Mouse (Mus musculus) intestine, embryonic 16.5 days (tissue): ENCODE results near the gene Gcnt4. TPM values are rescaled to one million over a fixed set of nuclear protein-coding genes. Genes with fewer than 3 reads are reported as not detected.
"Not testable (repeated sequence)": the region's sequence is repeated elsewhere in the genome, so short reads cannot be mapped to it uniquely, and the experiment has no call there.

ENCODE experiments used
- ATAC-seq: fragments of 200-750 bp; cut with Nextera tagmentation; 2 replicates; pipeline ENCODE4 v1.8.0; 2017; ENCODE audit warnings: moderate TSS enrichment, moderate library complexity
- H3K27ac ChIP-seq: fragments of 300-500 bp; sonication (generic); 2 replicates; pipeline ENCODE4 v1.5.1; 2014; ENCODE audit warnings: mild to moderate bottlenecking, low read length
- H3K27me3 ChIP-seq: fragments of 300-500 bp; sonication (generic); replicated peaks from 2 replicates; pipeline ENCODE4 v1.6.1; 2014; ENCODE audit warnings: low read length, control low read depth, mixed read lengths; ENCODE audit not compliant: control insufficient read depth, insufficient read depth
- H3K36me3 ChIP-seq: fragments of 300-500 bp; sonication (generic); 2 replicates; pipeline ENCODE4 v1.6.1; 2014; ENCODE audit warnings: low read length, control low read depth; ENCODE audit not compliant: control insufficient read depth, insufficient read depth
- H3K4me1 ChIP-seq: fragments of 300-500 bp; sonication (generic); 2 replicates; pipeline ENCODE4 v1.6.1; 2014; ENCODE audit warnings: low read length, control low read depth, mixed read lengths; ENCODE audit not compliant: control insufficient read depth, insufficient read depth
- H3K4me2 ChIP-seq: fragments of 300-500 bp; sonication (generic); 2 replicates; pipeline ENCODE4 v1.6.1; 2014; ENCODE audit warnings: low read depth, low read length, control low read depth
- H3K4me3 ChIP-seq: fragments of 300-500 bp; sonication (generic); 2 replicates; pipeline ENCODE4 v1.5.1; 2014; ENCODE audit warnings: mild to moderate bottlenecking, low read length
- H3K9ac ChIP-seq: fragments of 300-500 bp; sonication (generic); 2 replicates; pipeline ENCODE4 v1.6.1; 2014; ENCODE audit warnings: low read depth, low read length
- H3K9me3 ChIP-seq: fragments of 300-500 bp; sonication (generic); 2 replicates; pipeline ENCODE4 v1.6.1; 2016; ENCODE audit warnings: low read length, control low read depth; ENCODE audit not compliant: control insufficient read depth
- WGBS: fragments of 180-500 bp; shearing (Covaris S2); extraction: QIAGEN DNeasy Blood & Tissue Kit; methylation state at CpG from one replicate; pipeline ENCODE4 v1.1.7; 2014; 5-methylcytosine and 5-hydroxymethylcytosine counted together
- polyA plus RNA-seq: library from polyadenylated mRNA; unstranded; fragments of >200 nt; fragmentation: Nextera tagmentation; extraction: Ambion mirVana; gene quantifications from 2 replicates; pipeline ENCODE4 v1.2.1, GENCODE M21; 2015

Gcnt4 gene
- polyA plus RNA-seq, 1 experiment from 2014 or later: 5.9 TPM

- H3K4me1 ChIP-seq, H3K36me3 ChIP-seq, H3K4me2 ChIP-seq, H3K4me3 ChIP-seq, H3K9me3 ChIP-seq, H3K9ac ChIP-seq, ATAC-seq, H3K27ac ChIP-seq, H3K27me3 ChIP-seq: not testable (repeated sequence)
- WGBS: 84% methylated on average over 11 of the region's 11 CpGs
These were observed 17.0 kb downstream of the Gcnt4 start for GRCm38 (mm10) chr13:96941481-96941880.

- Histone ChIP-seq H3K27ac (no peak overlapping the region), H3K9ac (no peak overlapping the region), H3K27me3 (no peaks in the 10 kb centered on the region), H3K4me2 (no peak overlapping the region), H3K4me1 (no peaks in the 10 kb centered on the region), H3K4me3 (no peak overlapping the region), H3K9me3 (no peaks in the 10 kb centered on the region), H3K36me3 (no peaks in the 10 kb centered on the region)
- 45% methylated on average over 3 of the region's 3 CpGs for WGBS
- no peak for ATAC-seq
These were observed 19.1 kb downstream of the Gcnt4 start for GRCm38 (mm10) chr13:96943571-96943970.

GRCm38 (mm10) chr13:96945748-96946147, 21.3 kb downstream of the Gcnt4 start:
- no peak overlapping the region for H3K27ac ChIP-seq
- ATAC-seq: no peak
- no peaks in the 10 kb centered on the region for H3K36me3 ChIP-seq
- no peak overlapping the region for H3K4me3 ChIP-seq
- H3K4me1 ChIP-seq: no peaks in the 10 kb centered on the region
- no peak overlapping the region for H3K4me2 ChIP-seq
- H3K27me3 ChIP-seq: no peaks in the 10 kb centered on the region
- WGBS: 80% methylated on average over 4 of the region's 4 CpGs
- no peak overlapping the region for H3K9ac ChIP-seq
- H3K9me3 ChIP-seq: no peaks in the 10 kb centered on the region

DNA sequence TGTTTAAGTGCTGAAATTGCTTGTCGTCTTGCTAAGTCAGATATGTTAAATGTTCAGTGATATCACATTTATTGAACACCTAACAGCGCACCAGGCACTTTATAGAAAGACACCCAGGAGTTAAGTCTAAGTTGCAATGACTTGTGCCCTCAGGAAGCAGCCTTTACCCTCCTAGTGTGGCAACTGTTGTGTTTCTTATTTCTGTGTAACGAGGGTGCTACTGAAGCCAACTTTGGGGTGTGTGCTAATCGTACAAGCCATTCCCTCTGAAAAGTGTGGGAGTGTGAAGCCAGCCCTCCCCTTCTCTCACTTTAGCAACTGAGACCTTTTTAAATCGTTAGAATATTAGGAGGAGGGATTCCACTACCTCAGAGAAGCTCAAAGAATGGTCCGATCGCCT, 23.2 kb downstream of the Gcnt4 start:
- no peaks in the 10 kb centered on the region for H3K36me3 ChIP-seq
- no peaks in the 10 kb centered on the region for H3K27me3 ChIP-seq
- 85% methylated on average over 7 of the region's 7 CpGs for WGBS
- no peak for ATAC-seq
- no peak overlapping the region for H3K9ac ChIP-seq
- H3K4me2 ChIP-seq: no peak overlapping the region
- no peaks in the 10 kb centered on the region for H3K4me1 ChIP-seq
- H3K27ac ChIP-seq: no peak overlapping the region
- no peaks in the 10 kb centered on the region for H3K9me3 ChIP-seq
- H3K4me3 ChIP-seq: no peak overlapping the region

DNA sequence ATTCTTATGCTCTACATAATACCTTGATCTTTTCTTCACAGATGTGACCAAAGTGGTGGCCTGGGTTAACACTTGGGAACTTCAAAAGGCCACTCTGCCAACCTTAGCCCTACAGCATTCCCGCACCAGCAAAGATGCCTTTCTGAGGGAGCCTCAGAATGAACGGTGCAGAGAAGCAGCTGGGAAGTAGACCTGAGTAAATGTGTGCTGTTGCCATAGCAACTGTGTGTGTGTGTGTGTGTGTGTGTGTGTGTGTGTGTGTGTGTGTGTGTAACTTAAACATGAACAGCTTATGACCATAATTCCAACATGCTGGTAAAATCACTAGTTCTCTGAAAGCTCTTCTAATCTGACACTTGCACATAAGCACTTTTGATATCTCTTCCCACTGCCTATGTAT, 27.4 kb downstream of the Gcnt4 start:
- H3K4me2 ChIP-seq: no peak overlapping the region
- WGBS: 36% methylated on average over 2 of the region's 2 CpGs
- no peak for ATAC-seq

GRCm38 (mm10) chr13:96956466-96956865, 32.0 kb downstream of the Gcnt4 start:
- Histone ChIP-seq H3K4me1 (no peaks in the 10 kb centered on the region), H3K36me3 (no peaks in the 10 kb centered on the region), H3K9me3 (no peaks in the 10 kb centered on the region), H3K27ac (no peak overlapping the region), H3K27me3 (no peaks in the 10 kb centered on the region), H3K4me3 (no peak overlapping the region), H3K4me2 (no peak overlapping the region), H3K9ac (no peak overlapping the region)
- no peak for ATAC-seq
- WGBS: 87% methylated on average over 6 of the region's 6 CpGs

More for the DNA sequence above, 27.4 kb downstream of the Gcnt4 start:
- Histone ChIP-seq H3K4me1 (no peaks in the 10 kb centered on the region), H3K4me3 (no peak overlapping the region), H3K9ac (no peak overlapping the region), H3K9me3 (no peaks in the 10 kb centered on the region), H3K27me3 (no peaks in the 10 kb centered on the region), H3K36me3 (no peaks in the 10 kb centered on the region), H3K27ac (no peak overlapping the region)

- Histone ChIP-seq H3K4me2 (no peak overlapping the region), H3K4me1 (no peaks in the 10 kb centered on the region), H3K27me3 (no peaks in the 10 kb centered on the region), H3K36me3 (no peaks in the 10 kb centered on the region), H3K4me3 (no peak overlapping the region), H3K9me3 (no peaks in the 10 kb centered on the region), H3K9ac (no peak overlapping the region), H3K27ac (no peak overlapping the region)
- no peak for ATAC-seq
- 69% methylated on average over 1 of the region's 1 CpGs for WGBS
These were observed 35.5 kb downstream of the Gcnt4 start for GRCm38 (mm10) chr13:96960019-96960418.

GRCm38 (mm10) chr13:96961366-96962157, 37.1 kb downstream of the Gcnt4 start:
- Histone ChIP-seq H3K27ac (no peak overlapping the region), H3K9me3 (no peaks in the 10 kb centered on the region), H3K4me3 (no peak overlapping the region), H3K36me3 (no peaks in the 10 kb centered on the region), H3K4me2 (no peak overlapping the region), H3K4me1 (no peaks in the 10 kb centered on the region), H3K9ac (no peak overlapping the region), H3K27me3 (no peaks in the 10 kb centered on the region)
- 80% methylated on average over 9 of the region's 9 CpGs for WGBS
- ATAC-seq: no peak

DNA sequence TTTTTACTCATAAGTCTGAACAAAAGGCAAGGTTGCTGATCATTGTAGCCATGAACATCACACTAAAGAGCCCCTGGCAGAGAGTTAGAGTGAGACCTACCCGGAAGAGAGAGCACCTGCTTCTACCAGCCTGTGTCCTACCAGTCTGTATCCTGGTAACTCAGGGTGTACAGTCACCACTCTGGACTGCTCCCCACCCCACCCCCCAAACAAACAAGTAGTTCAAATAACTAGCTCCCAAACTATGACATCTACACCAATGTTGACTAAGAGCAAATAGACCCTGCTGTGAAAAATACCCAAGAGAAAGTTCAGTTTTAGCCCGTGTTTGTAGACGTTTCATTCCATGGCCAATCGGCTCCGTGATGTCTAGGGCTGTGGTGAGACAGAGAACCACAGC, 38.3 kb downstream of the Gcnt4 start:
- H3K4me3 ChIP-seq: no peak overlapping the region
- H3K4me1 ChIP-seq: no peaks in the 10 kb centered on the region
- H3K9ac ChIP-seq: no peak overlapping the region
- no peaks in the 10 kb centered on the region for H3K27me3 ChIP-seq
- 55% methylated on average over 5 of the region's 5 CpGs for WGBS
- 0 out of 2 replicates have a peak overlapping the region, but pooled peaks have one; percentile 16 for H3K27ac ChIP-seq
- no peaks in the 10 kb centered on the region for H3K9me3 ChIP-seq
- peak; percentile 76 for ATAC-seq
- H3K4me2 ChIP-seq: no peak overlapping the region
- no peaks in the 10 kb centered on the region for H3K36me3 ChIP-seq

DNA sequence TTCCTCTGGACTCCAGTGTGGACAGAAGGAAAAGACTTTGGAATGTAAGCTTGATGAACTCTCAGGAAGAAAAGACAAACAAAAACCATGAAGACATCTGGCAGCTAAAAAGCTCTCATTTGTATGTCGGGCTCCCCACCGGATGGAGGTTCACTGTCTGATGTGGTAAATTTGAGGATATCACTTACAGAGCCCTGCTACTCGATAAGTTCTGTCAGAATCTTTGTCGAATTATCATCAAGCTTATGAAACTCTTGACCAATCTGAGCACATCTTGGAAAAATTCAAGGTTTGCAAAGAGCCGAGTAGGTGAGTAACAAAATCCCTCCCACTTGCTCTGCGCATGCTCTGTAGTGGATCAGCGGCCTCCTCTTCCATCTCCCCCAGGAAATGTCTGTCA, 40.5 kb downstream of the Gcnt4 start:
- WGBS: 83% methylated on average over 7 of the region's 7 CpGs
- H3K4me2 ChIP-seq: no peak overlapping the region
- H3K9ac ChIP-seq: no peak overlapping the region

More for the DNA sequence above, 40.5 kb downstream of the Gcnt4 start:
- no peaks in the 10 kb centered on the region for H3K4me1 ChIP-seq
- no peaks in the 10 kb centered on the region for H3K27me3 ChIP-seq
- H3K4me3 ChIP-seq: no peak overlapping the region
- H3K36me3 ChIP-seq: no peaks in the 10 kb centered on the region
- H3K9me3 ChIP-seq: no peaks in the 10 kb centered on the region
- H3K27ac ChIP-seq: no peak overlapping the region
- no peak for ATAC-seq
